8 mouse cellular contexts compared by ENCODE assay signal in the genomic region with DNA sequence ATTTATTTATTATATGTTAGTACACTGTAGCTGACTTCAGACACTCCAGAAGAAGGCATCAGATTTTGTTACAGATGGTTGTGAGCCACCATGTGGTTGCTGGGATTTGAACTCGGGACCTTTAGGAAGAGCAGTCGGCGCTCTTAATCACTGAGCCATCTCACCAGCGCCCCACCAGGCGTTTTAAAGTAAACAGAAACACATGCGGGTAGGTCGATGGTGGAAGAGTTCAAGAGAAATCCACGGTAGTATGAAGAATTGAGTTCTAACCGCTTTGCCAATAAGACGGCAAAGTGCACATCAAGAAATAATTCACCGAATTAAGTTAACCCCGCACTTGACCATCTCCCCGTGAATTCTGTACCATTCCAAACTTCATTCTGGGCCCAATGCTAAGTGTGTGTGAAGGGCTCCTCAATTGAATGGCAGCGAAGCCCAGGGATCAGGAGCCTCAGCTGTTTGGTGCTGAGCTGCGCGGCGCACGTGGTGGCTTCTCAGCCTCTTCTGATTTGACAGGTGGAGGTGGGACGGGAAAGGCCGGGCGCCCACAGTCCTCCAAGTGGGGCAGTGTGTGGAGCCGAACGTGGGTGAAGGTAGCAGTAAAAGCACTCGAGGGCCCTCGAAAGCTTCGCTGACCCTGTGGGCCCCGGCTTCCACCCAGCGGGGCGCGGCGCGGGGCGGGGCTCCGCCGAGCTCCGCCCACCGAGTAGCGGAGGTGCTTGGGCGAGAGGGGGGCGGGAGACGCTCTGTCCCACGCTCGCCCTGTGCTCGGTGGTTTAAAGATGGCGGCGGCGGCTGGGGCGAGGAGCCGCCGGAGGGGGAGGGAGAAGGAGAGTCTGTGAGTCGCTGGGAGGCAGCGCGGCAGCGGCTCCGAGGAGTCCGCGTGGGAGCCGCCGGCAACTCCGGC. TPM values are rescaled to one million over a fixed set of nuclear protein-coding genes. Genes with fewer than 3 reads are reported as not detected.
DNase-seq lines count a peak whose midpoint lies in the region; ATAC-seq and TF ChIP-seq lines count a peak whose summit lies in the region.

Abl2 (plus strand) TSS at position 763 of the 907 bp plus-strand sequence.

- TF ChIP-seq CTCF in left cerebral cortex, adult 2 months (IDR thresholded peaks at IDR 0.05) = peak; percentile 6; the same call in 1 of the 2 replicates

- peak within 1 kb of the TSS; percentile 75 for H3K4me2 ChIP-seq in hindbrain, embryonic 16.5 days (ENCODE audit: low read length)

- no peaks in the 10 kb centered on the region; the same call in none of the 2 replicates for H3K4me1 ChIP-seq in hindbrain, embryonic 16.5 days (ENCODE audit: control insufficient read depth, insufficient read depth, low read depth, low read length)

- peak; percentile 96 for ATAC-seq in hindbrain, embryonic 16.5 days
- peak; percentile 96 for ATAC-seq in megakaryocyte, adult 5-6 weeks (ENCODE audit: poor library complexity, severe bottlenecking)

- no peaks in the 10 kb centered on the region for H3K9me3 ChIP-seq in hindbrain, embryonic 16.5 days (ENCODE audit: control insufficient read depth, low read length)

- DNase-seq in T-cell, adult 2 months (ENCODE audit: low spot score) = peak; percentile 89
- peak; percentile 83 to 88 for DNase-seq in cerebellum, postnatal 36 days
- peak; percentile 81 for DNase-seq in gastrocnemius, adult 18-20 months (ENCODE audit: low spot score)
- peak; percentile 81 to 89 for DNase-seq in left cerebral cortex, adult 2 months (ENCODE audit: extremely low spot score in 1 of 2, low spot score in 2 of 2)
- peak; percentile 79 to 82 for DNase-seq in right cerebral cortex, adult 2 months (ENCODE audit: low spot score in 2 of 2)
- DNase-seq in urinary bladder, postnatal 14 days (ENCODE audit: low spot score) = peak; percentile 89

- peak within 1 kb of the TSS; percentile 99 for H3K9ac ChIP-seq in hindbrain, embryonic 16.5 days (ENCODE audit: low read depth, low read length)

- WGBS in hindbrain, embryonic 16.5 days = 7% methylated on average over 60 of the region's 60 CpGs

- intact Hi-C loops in left cerebral cortex, adult 2 months (cut with DNase I) = loop anchor here (1.0 to 5.0 kb wide), 5 partner anchors 21 to 164 kb away; no protein-coding TSS in a partner anchor

- peak within 1 kb of the TSS; percentile 97 for H3K27ac ChIP-seq in hindbrain, embryonic 16.5 days (ENCODE audit: low read depth, low read length)
- peak within 1 kb of the TSS; percentile 98 for H3K27ac ChIP-seq in left cerebral cortex, adult 2 months

- H3K36me3 ChIP-seq in hindbrain, embryonic 16.5 days (ENCODE audit: control insufficient read depth, insufficient read depth, low read length) = no peaks in the 10 kb centered on the region

- no peaks in the 10 kb centered on the region for H3K27me3 ChIP-seq in hindbrain, embryonic 16.5 days (replicated peaks; ENCODE audit: control insufficient read depth, insufficient read depth, low read length)

- H3K4me3 ChIP-seq in hindbrain, embryonic 16.5 days (ENCODE audit: low read length) = peak within 1 kb of the TSS; percentile 90
- H3K4me3 ChIP-seq in left cerebral cortex, adult 2 months = peak within 1 kb of the TSS; percentile 59

RNA-seq across cellular contexts. Expression of gene Abl2, which starts in this region (rescaled TPM):
- 10 to 100 TPM; 21.3 to 23.1 TPM for total RNA-seq in gastrocnemius, adult 18-20 months (2021)
- 5.3 and 6.1 TPM in 2 replicates for polyA plus RNA-seq in hindbrain, embryonic 16.5 days (2015; fragmentation: Nextera tagmentation; extraction: Ambion mirVana)
- 10 to 100 TPM; 63.5 to 73.9 TPM for total RNA-seq in left cerebral cortex, adult 2 months (2021)
- 3.5 and 4.2 TPM in 2 replicates for total RNA-seq in megakaryocyte, adult 5-6 weeks (2015)
- total RNA-seq in megakaryocyte, adult 5-6 weeks (2017) = 8.0 and 8.1 TPM in 2 replicates

Comparison
In these comparisons a context has a peak if more than half of its experiments do, and no peak if none do; other contexts are left out.
1. Peak in every context shown above with its lines: DNase-seq, ATAC-seq, H3K4me3 ChIP-seq and H3K27ac ChIP-seq.